Mouse (Mus musculus): ENCODE measurements around the gene Arsg.

DNA sequence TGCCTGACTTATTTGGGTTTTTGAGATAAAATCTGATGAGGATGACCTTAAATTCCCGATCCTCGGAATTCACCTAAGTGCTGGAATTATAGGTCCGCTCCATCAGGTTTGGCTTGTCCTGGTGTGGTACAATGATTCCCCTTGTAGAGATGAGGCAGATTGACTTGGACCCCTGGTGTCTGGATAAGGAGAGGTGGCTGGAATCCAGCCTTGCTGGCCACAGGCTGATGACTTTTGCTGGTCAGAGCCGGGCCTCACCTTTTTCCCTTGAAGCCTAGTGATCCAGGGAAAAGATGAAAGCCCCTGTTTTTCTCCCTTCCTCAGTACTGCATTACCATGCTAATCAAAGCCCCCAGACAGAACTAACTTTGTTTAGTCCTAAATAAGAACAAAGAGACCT lies 2.5 kb downstream of the Arsg start:
- TF ChIP-seq CTCF (IDR thresholded peaks at IDR 0.05; ENCODE audit: borderline replicate concordance, insufficient read depth, low read length) (no peak), POLR2A (IDR thresholded peaks at IDR 0.05; ENCODE audit: low read depth, low read length) (no peak)

Data from embryonic fibroblast, embryonic 13.5 days (primary cell).